Mouse (Mus musculus) liver, embryonic 11.5 days (tissue): Measurements from ENCODE around the gene Kbtbd4. TPM values are rescaled to one million over a fixed set of nuclear protein-coding genes. Genes with fewer than 3 reads are reported as not detected.

Experiments
- ATAC-seq: fragments of 200-750 bp; cut with Nextera tagmentation; replicated peaks from 2 replicates; pipeline ENCODE4 v1.8.0; 2017; ENCODE audit warnings: moderate number of reproducible peaks, mild to moderate bottlenecking, moderate TSS enrichment, moderate library complexity; ENCODE audit not compliant: low FRiP score
- DNase-seq: peaks from one replicate; pipeline ENCODE4 v3.0.0-alpha.2; 2017; ENCODE audit warnings: low spot score
- H3K27ac ChIP-seq: fragments of 300-500 bp; sonication (generic); 2 replicates; pipeline ENCODE4 v1.5.1; 2014; ENCODE audit warnings: mild to moderate bottlenecking, low read depth, low read length, control low read depth
- H3K27me3 ChIP-seq: fragments of 300-500 bp; sonication (generic); replicated peaks from 2 replicates; pipeline ENCODE4 v1.6.1; 2014; ENCODE audit warnings: low read length, mixed read lengths; ENCODE audit not compliant: control insufficient read depth, insufficient read depth
- H3K36me3 ChIP-seq: fragments of 300-500 bp; sonication (generic); 2 replicates; pipeline ENCODE4 v1.6.1; 2014; ENCODE audit warnings: mild to moderate bottlenecking, low read length, moderate library complexity, mixed read lengths; ENCODE audit not compliant: control insufficient read depth, insufficient read depth
- H3K4me1 ChIP-seq: fragments of 300-500 bp; sonication (generic); replicated peaks from 2 replicates; pipeline ENCODE4 v1.6.1; 2014; ENCODE audit warnings: low read length, mixed read lengths; ENCODE audit not compliant: control insufficient read depth, insufficient read depth
- H3K4me2 ChIP-seq: fragments of 300-500 bp; sonication (generic); 2 replicates; pipeline ENCODE4 v1.6.1; 2014; ENCODE audit warnings: mild to moderate bottlenecking, control low read depth, moderate library complexity
- H3K4me3 ChIP-seq: fragments of 300-500 bp; sonication (generic); 2 replicates; pipeline ENCODE4 v1.5.1; 2014; ENCODE audit warnings: low read depth, low read length, control low read depth
- H3K9ac ChIP-seq: fragments of 300-500 bp; sonication (generic); 2 replicates; pipeline ENCODE4 v1.6.1; 2014; ENCODE audit warnings: low read depth, low read length, control low read depth
- H3K9me3 ChIP-seq: fragments of 300-500 bp; sonication (generic); 2 replicates; pipeline ENCODE4 v1.6.1; 2016; ENCODE audit warnings: low read length, inconsistent platforms, mixed read lengths; ENCODE audit not compliant: control insufficient read depth
- WGBS: fragments of 180-500 bp; shearing (Covaris S2); extraction: QIAGEN DNeasy Blood & Tissue Kit; methylation state at CpG from one replicate; pipeline ENCODE4 v1.1.7; 2014; 5-methylcytosine and 5-hydroxymethylcytosine counted together
- polyA plus RNA-seq: library from polyadenylated mRNA; unstranded; fragments of >200 nt; fragmentation: Nextera tagmentation; extraction: Ambion mirVana; gene quantifications from 2 replicates; pipeline ENCODE4 v1.2.1, GENCODE M21; 2014

Kbtbd4 gene
- 32.6 and 34.4 TPM in 2 replicates for polyA plus RNA-seq

DNA sequence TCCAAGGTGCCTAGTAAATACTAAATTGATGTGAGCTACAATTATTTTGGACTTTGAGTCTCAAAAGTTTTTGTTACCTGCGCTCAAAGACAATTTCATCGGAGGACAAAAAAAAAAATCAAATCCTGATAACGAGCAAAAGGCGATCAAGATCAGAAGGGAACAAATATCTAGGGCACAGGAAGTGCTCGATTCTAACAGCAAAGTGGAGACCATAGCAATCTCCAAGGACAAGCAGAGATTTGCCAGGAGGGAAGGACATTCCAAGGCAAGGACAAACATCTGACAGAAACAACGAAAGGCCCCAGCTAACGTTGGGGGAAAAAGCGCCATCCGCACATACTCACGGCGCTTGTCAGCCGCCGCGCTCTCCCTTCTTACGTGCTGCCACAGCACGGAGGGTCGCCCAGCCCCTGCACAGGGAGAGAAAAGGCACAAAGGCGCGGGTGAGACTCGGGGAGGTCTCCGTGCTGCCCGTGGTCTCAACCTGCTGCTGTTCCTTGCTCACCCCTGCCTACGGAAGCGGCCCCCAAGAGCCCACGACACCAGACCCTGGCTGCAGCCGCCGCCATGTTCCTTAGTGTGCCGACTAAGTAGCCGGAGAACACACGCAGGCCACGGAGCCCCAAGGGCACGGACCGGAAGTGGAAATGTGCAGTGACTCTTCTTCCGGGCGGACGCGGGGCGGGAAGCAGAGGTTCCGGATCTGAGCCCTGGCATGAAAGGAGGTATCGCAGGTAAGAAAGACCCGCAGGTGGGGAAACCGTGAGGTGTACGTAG lies at the start of gene Kbtbd4, which contains the start of gene Ndufs3:
Kbtbd4 (plus strand) TSS at position 665 of the 780 bp plus-strand sequence.
Ndufs3 (minus strand) TSS at position 752 of the 780 bp plus-strand sequence.
- peak; percentile 93 for DNase-seq
- peaks cover 26% of the 10 kb centered on the region for H3K36me3 ChIP-seq
- H3K4me2 ChIP-seq, result peak within 1 kb of the TSS; percentile 78
- peak within 1 kb of the TSS; percentile 88 for H3K4me3 ChIP-seq
- H3K27ac ChIP-seq, result peak within 1 kb of the TSS; percentile 81
- H3K9ac ChIP-seq, result peak within 1 kb of the TSS; percentile 95
- no peaks in the 10 kb centered on the region for H3K9me3 ChIP-seq
- peak; percentile 92 for ATAC-seq
- peaks cover 11% of the 10 kb centered on the region for H3K4me1 ChIP-seq
- H3K27me3 ChIP-seq, result no peaks in the 10 kb centered on the region
- under 1% methylated on average over 43 of the region's 43 CpGs for WGBS

DNA sequence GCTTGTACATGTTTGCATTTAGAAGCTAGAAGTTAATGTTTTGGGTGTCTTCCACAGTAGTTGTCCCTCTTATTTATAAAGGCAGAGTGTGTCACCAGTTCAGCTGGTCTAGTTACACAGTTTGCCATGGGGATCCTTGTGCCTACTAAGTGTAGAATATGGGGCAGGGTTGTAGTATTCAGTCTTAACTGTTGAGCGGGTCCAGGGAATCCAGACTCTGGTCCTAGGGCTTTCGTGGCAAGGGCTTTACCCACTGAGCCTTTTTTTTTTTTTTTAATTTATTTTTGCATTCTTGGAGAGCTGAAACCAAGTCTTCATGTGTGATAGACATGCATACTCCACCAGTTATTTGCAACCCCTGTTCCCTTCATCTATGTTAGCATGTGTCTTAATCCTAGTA lies 43.1 kb upstream of the Kbtbd4 start:
- DNase-seq (no peak), ATAC-seq (no peak)
- Histone ChIP-seq H3K4me2 (no peak overlapping the region), H3K27me3 (no peaks in the 10 kb centered on the region), H3K36me3 (peaks cover 19% of the 10 kb centered on the region), H3K4me1 (no peaks in the 10 kb centered on the region), H3K4me3 (no peak overlapping the region), H3K9ac (no peak overlapping the region), H3K9me3 (no peaks in the 10 kb centered on the region), H3K27ac (no peak overlapping the region)
- WGBS, result 97% methylated on average over 2 of the region's 2 CpGs

DNA sequence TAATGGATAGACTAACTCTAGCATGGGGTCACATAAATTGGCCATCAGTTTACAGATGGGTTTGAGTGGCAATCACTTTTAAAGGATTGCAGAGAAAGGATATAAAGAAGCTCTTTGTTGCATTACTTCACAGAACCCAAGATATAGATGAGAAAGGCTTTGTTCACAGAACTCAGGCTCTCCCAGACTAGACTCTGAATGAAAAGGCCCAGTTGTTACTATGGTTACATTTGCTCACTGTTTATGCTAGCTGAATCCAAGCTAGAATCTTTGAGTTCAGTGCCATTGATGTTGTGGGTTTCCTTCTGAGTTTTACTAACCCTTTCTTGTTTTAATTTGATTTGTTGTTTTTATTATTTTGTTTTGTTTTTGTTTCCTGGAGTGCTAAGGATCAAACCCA lies 40.4 kb upstream of the Kbtbd4 start:
- peaks cover 11% of the 10 kb centered on the region for H3K4me1 ChIP-seq
- no peak overlapping the region for H3K4me2 ChIP-seq
- ATAC-seq (no peak), DNase-seq (no peak)
- H3K27me3 ChIP-seq, result no peaks in the 10 kb centered on the region
- no peak overlapping the region for H3K27ac ChIP-seq
- H3K9ac ChIP-seq, result no peak overlapping the region
- peaks cover 19% of the 10 kb centered on the region for H3K36me3 ChIP-seq
- H3K4me3 ChIP-seq, result no peak overlapping the region
- no peaks in the 10 kb centered on the region for H3K9me3 ChIP-seq

DNA sequence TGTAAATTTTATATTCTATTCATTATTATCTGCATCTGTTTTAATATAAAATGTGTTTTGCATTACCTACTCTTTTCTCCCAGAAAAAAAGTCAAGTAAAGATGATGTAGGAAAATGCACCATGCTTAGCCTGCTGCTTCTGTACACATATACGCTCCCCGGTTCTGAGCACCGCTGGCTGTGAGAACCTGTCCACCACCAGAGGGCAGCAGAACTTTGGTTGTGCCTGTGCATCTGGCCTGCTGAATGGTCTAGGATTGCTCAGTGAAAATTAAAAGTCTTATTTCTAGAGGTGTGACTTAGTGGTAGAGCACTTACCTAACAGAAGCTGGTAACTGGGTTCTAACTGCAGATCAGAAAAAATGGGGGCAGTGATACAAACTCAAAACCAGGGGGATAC lies 38.0 kb upstream of the Kbtbd4 start:
- peak; percentile 62 for ATAC-seq
- Histone ChIP-seq H3K27ac (no peak overlapping the region), H3K9ac (no peak overlapping the region), H3K4me2 (no peak overlapping the region), H3K27me3 (no peaks in the 10 kb centered on the region), H3K9me3 (no peaks in the 10 kb centered on the region), H3K4me3 (no peak overlapping the region), H3K4me1 (peaks cover 33% of the 10 kb centered on the region), H3K36me3 (peaks cover 13% of the 10 kb centered on the region)
- peak; percentile 58 for DNase-seq
- WGBS, result 43% methylated on average over 3 of the region's 3 CpGs

DNA sequence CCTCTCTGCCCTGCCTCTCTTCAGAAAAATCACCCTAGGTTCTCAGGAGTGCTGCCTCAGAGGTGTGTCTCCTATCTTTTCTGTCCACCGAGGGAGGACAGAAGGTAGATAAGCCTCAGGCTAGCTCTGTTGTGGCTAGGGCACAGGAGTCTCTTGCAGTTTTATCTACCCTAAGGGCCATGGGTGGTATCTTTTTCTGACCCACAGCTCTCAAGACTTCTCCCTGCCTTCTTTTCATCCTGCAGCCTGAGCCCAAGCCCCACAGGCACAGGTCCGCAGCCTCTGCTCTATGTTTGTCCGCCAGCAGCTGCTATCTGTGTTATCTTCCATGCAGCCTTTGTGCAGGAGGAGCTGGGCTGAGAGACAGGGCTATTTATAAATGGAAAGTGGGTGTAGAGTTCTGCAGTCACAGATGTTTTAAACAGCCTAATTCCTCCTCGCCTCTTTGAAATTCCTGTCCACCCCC lies 34.4 kb upstream of the Kbtbd4 start:
- H3K9me3 ChIP-seq, result no peaks in the 10 kb centered on the region
- ATAC-seq (peak; percentile 91), DNase-seq (no peak)
- H3K27me3 ChIP-seq, result no peaks in the 10 kb centered on the region
- 11% methylated on average over 4 of the region's 4 CpGs for WGBS
- H3K9ac ChIP-seq, result 0 out of 2 replicates have a peak overlapping the region, but pooled peaks have one; percentile 6
- H3K4me2 ChIP-seq, result peak overlapping the region; percentile 53
- peaks cover 3% of the 10 kb centered on the region for H3K36me3 ChIP-seq
- H3K4me1 ChIP-seq, result peaks cover 34% of the 10 kb centered on the region
- 0 out of 2 replicates have a peak overlapping the region, but pooled peaks have one; percentile 8 for H3K4me3 ChIP-seq
- peak overlapping the region; percentile 81 for H3K27ac ChIP-seq

DNA sequence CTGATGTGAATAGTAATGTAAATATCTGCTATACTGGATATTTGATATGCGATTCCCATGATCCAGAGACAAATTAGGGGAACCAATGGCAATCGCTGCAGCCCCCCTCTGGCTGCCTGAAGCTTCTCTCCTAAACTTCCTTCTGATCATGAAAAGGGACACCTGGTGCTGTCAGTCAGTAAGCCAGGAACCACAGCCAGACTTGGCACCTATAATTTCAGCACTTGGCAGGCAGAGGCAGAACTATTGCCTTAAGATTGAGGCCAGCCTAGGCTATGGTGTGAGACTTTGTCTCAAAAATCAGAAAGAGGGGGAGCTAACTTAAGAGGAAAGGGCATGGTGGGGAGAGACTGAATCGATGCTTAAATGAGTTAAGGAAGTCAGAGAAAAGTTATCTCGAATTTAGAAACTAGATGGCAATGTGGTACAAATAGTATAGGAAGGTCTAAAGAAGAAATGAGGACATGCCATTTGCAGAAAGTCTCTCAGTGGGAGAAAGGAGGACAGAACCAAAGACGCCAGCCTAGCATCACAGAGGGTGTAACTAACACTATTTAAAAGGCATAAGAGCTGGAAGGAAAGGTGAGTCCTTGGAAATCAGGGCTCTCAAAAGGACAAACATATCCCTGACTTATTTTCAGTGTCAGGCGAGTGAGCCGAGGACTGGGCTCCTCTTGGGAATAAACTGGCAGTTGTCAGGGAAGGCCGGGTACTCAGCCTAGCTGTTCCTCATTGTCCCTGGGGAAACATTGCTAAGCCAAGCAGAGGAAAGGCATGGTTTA lies 33.2 kb upstream of the Kbtbd4 start:
- Histone ChIP-seq H3K9ac (peak overlapping the region; percentile 42), H3K9me3 (no peaks in the 10 kb centered on the region), H3K27ac (peak overlapping the region; percentile 81), H3K4me3 (no peak overlapping the region), H3K27me3 (no peaks in the 10 kb centered on the region), H3K4me1 (peaks cover 34% of the 10 kb centered on the region), H3K4me2 (peak overlapping the region; percentile 53), H3K36me3 (no peaks in the 10 kb centered on the region; the same call in 1 of the 2 replicates)
- ATAC-seq (no peak), DNase-seq (no peak)
- 74% methylated on average over 8 of the region's 8 CpGs for WGBS

DNA sequence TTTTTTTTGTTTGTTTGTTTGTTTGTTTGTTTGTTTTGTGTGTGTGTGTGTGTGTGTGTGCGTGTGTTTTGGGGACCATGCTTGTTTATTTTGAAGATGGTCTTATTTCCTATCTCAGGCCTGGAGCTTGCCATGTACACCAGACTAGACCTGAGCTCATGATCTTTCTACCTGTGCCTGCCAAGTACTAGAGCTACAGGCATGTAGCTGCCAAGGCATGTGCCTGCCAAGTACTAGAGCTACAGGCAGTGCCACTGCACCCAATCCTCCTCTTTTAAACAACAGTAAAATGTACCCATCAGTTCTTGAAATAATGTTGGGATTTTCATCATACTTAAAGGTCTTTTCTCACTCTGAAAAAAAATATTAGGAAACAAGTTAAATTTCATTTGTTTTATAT lies 30.5 kb upstream of the Kbtbd4 start:
- DNase-seq (no peak), ATAC-seq (no peak)

DNA sequence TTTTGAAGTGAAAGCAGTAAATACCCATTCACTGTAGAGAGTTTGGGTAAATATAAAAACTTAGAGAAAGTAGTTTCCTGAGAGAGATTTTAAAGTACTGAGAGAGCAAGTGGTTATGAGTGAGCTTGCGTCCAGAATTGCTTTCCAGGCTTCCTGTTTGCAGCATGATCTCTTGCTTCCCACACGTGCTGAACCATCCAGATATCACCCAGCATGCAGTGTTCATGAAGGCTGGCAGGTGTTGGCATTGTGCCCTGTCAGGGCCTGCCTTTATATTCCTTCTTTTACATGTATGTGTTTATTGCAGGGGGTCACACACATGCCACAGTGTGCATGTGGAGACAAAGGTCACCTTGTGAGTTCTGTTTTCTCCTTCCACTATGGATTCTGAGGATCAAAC lies 29.3 kb upstream of the Kbtbd4 start:
- H3K4me1 ChIP-seq, result peaks cover 20% of the 10 kb centered on the region
- H3K27ac ChIP-seq, result no peak overlapping the region
- no peak overlapping the region for H3K9ac ChIP-seq
- H3K27me3 ChIP-seq, result no peaks in the 10 kb centered on the region; the same call in 1 of the 2 replicates
- DNase-seq, result no peak
- no peaks in the 10 kb centered on the region for H3K36me3 ChIP-seq
- H3K4me3 ChIP-seq, result no peak overlapping the region
- H3K9me3 ChIP-seq, result no peaks in the 10 kb centered on the region
- no peak for ATAC-seq
- 50% methylated on average over 2 of the region's 2 CpGs for WGBS
- no peak overlapping the region for H3K4me2 ChIP-seq

More for the DNA sequence above, 30.5 kb upstream of the Kbtbd4 start:
- Histone ChIP-seq H3K4me2 (no peak overlapping the region), H3K36me3 (no peaks in the 10 kb centered on the region), H3K9me3 (no peaks in the 10 kb centered on the region), H3K4me1 (peaks cover 25% of the 10 kb centered on the region), H3K4me3 (no peak overlapping the region), H3K27me3 (no peaks in the 10 kb centered on the region), H3K27ac (no peak overlapping the region), H3K9ac (no peak overlapping the region)
- 93% methylated on average over 1 of the region's 1 CpGs for whole genome bisulfite sequencing
